Mouse (Mus musculus): ENCODE data around the gene Anks1b.

Gene Anks1b

DNA sequence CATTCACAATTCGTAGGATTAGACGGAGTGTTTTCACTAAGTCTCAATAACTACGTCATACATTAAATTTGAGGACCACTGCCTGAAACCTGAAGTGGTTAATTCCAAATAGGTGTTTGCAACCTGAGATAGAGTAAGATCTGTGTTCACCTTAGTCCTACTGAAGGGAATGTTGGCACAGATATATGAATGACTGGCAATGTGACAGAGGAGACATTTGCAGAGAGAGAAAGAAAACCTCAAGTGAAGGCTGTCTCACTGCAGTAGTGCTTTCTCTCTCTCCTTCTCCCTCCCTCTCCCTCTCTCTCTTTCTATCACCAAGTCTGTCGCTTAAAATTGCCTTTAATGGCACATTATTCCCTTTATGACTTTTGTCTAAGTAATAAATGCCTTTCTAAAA is 101.1 kb downstream of the Anks1b start:
- in situ Hi-C loops (cut with MboI), result no loop called here

DNA sequence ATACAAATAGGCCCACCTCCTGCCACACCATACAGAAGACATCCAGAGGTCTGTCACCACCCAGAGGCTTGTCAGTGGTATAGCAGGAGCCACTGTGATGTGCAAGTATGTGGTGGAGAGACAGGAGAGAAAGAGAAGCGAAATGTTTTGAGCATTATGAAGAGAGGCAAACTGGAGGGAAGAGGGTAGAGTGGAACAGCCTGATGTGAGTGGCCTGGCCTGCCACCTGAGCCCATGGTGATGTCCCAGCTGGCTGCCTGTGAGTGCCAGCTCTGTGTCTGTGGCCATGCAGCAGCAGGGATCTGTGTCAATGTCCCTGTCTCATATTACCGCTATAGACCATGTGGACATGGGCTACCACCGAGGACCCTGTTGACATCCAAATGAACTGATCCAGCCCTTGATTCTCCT is 102.1 kb downstream of the Anks1b start:
- in situ Hi-C loops (cut with MboI), result no loop called here

DNA sequence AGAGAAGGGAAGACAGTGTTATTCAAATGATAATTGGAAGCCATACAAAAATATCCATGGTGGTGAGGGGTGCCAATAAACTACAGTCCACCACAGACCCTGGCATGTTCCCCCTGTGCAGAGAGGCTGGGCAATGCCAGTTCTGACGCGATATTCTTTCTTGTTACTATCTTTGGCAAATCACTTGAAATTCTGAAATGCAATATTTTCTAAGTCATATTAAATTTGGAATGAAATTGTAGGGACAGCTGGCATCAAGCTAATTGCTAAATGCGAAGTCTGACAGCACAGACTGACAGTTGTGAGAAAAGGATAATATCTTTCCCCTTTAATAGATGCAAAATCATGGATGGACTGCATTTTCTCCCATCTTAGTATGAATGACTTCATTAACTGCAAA is 103.3 kb downstream of the Anks1b start:
- in situ Hi-C loops (cut with MboI), result no loop called here

DNA sequence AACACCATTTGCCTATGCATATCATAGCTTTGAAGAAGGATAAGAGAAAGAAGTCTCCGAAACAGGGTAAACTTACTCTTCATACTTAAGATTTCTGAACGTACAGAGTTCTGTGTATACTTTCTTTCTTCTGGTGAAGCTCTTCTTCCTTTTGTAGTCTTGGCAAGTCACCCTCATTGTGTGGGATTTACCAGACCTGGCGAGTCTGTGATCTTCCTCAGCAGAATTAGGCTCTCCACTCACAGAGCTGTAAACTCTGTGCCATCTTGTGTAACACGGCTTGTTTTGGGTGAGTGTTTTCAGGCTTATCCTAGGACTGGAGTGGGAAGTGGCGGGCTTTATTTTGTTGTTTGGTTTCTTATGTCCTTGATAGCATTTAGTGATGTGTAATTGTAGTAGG is 120.9 kb downstream of the Anks1b start:
- in situ Hi-C loops (cut with MboI), result no loop called here

- in situ Hi-C loops (cut with MboI), result no loop called here
These were observed 122.5 kb downstream of the Anks1b start for GRCm38 (mm10) chr10:89995621-89996428.

DNA sequence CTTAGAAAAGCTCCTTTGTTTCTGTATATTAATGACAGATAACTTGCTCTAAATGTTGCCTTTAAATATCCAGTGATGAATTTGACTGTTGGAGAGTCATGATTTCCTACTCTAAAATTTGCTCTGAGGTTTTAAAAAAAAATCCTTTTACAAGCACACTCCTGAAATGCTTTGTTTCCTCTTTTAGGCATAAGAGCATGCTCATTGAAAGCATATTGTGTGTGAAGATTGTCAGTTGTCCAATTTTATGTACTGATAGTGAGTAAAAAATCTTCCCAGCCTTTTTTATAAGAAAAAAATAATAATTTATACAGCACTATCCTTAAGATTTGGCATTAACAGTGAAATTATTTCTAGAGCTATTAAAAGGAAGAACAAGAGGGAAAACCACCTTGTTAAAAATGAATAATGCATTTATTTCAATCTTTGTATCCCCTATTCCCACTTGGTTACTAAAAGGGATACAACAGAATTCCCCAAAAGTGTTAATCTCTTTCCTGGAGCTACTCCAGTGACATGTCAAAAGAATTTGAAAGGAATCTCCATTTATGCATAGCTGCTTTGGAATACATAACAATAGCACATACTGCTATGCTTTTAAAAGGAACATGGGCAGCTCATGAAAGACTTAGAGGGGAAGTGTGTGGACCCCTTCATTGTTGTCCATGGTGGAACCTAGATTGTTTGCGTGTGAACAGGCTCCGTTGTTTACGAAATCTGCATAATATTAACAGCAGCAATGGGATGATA is 130.8 kb downstream of the Anks1b start:
- in situ Hi-C loops (cut with MboI), result no loop called here

DNA sequence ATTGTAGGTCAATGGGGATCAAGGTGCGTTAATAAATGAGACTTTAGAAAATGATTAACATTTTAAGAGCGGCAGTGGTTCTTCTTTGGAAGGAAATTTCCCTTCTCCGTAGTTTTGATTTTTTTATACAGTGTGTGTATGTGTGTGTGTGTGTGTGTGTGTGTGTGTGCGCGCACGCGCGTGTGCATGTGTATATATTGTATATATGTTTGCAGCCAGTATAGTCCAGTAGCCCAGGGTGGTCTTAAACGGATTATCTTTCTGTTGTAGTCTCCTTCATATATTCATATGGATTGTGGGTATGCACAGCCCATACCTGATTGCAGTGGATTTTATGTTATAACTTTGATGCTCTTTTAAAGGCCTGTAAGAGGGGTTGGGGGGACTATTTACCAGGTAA is 131.6 kb downstream of the Anks1b start:
- in situ Hi-C loops (cut with MboI), result no loop called here

DNA sequence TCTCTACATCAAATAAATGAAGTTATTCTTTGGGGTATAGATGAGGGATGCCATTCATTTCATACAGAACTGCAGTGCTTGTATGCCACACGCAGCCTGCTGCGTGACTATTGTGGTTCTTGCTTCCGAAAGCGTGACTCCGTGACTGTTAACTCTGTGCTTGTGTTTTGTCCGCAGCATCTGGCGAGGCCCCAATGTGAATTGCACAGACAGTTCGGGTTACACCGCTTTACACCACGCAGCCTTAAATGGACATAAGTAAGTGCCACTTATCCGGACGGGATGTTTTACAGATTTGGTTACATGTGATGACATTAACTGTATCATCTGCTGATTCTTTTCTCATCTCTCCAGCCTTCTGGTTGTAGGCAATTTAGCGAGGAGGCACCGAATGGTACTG is 159.7 kb downstream of the Anks1b start:
- in situ Hi-C loops (cut with MboI), result no loop called here

- in situ Hi-C loops (cut with MboI), result no loop called here
These were observed 170.0 kb downstream of the Anks1b start for GRCm38 (mm10) chr10:90043287-90043686.

GRCm38 (mm10) chr10:90043773-90044172 is 170.5 kb downstream of the Anks1b start:
- in situ Hi-C loops (cut with MboI), result no loop called here

DNA sequence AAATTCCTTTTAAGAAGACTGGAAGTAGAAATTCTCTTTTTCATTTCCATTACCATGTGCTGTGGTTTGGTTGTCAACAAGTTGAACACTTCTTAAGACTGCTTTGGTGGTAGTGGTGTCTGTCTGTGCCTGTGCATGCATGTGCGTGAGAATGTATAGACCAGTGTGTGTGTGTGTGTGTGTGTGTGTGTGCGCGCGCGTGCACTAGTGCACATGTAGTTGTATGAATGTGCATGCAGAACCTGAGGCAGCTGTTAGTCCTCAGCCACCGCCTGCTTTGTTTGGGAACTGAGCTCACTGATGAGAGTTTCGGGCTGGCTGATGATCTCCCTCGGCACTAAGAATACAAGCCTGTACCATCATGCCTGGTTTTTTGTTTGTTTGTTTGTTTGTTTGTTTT is 170.9 kb downstream of the Anks1b start:
- in situ Hi-C loops (cut with MboI), result no loop called here

- in situ Hi-C loops (cut with MboI), result no loop called here
These were observed 195.3 kb downstream of the Anks1b start for GRCm38 (mm10) chr10:90068651-90069050.

GRCm38 (mm10) chr10:90077930-90078329 is 204.6 kb downstream of the Anks1b start:
- in situ Hi-C loops (cut with MboI), result no loop called here

DNA sequence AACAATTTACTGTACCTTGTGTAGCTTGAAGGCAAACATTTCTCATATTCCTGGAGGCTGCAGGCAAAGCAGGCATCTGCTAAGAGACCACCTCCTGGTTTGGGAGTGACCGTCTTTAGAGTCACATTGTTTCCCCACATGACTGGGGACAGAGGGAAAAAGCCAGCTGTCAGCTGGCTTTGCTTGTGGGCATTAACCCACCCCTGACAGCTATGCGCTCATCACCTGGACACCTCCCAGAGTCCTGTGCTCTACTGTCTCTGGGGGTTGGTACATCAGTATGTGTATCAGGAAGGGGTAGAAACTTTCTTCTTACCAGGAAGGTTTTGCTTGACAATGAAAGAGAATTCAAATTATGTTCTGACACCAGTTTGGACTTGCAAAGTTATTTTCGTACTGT is 207.8 kb downstream of the Anks1b start:
- in situ Hi-C loops (cut with MboI), result no loop called here

GRCm38 (mm10) chr10:90081630-90082029 is 208.3 kb downstream of the Anks1b start:
- in situ Hi-C loops (cut with MboI), result no loop called here

GRCm38 (mm10) chr10:90093877-90094276 is 220.6 kb downstream of the Anks1b start:
- in situ Hi-C loops (cut with MboI), result no loop called here

DNA sequence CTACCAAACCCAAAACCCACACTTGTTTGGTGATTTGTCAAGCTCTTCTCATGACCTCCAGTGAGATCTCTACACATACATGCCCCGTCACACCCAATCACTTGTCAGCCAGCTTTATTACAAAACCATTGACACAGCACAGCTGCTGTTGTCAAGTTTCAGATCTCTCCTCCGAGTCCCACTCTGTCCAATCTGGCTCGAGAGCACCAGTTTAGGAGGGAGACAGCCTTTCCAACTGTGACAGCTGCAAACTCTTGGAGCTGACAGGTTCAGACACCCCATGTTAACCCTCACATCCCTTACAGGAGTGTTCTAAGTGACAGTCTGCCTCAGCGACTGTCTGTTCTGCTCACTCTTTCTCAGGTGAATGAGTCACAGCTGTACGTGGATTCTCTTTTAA is 239.4 kb downstream of the Anks1b start:
- in situ Hi-C loops (cut with MboI), result no loop called here

- in situ Hi-C loops (cut with MboI), result no loop called here
These were observed 243.6 kb downstream of the Anks1b start for GRCm38 (mm10) chr10:90116867-90117266.

DNA sequence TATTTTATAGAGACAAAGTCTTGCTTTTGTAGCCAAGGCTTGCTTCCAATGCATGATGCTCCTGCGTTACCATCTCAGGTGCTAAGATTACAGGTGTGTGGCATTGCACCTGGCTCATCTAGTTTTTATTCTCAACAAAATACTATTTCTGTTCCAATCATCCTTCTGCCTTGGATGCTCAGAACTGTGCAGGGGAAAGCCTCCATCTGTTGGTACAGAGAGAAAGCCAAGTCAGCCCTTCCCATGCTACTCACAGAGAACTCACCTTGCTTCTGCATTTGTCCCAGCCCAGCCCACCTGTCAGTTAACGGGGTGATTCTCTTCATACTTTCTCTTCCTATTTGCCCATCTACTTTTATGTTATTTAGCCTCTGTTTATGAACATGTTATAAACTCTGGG is 244.5 kb downstream of the Anks1b start:
- in situ Hi-C loops (cut with MboI), result no loop called here

DNA sequence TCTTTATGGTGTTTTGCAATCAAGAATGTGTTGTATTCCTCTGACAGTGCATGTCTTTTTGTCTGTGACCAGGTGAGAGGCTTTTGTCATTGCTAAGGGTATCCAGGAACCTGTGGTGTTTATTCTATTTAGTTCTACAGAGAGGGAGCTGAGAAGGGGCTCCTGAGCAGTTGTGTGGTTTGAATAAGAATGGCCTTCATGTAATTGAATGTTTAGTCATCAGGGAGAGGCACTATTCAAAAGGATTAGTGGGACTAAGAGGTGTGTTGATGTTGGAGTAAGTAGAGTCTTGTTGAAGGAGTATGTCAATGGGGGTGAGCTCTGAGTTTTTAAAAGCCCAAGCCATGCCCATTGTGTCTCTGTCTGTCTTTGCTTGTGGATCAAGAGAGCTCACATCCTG is 264.2 kb downstream of the Anks1b start:
- in situ Hi-C loops (cut with MboI), result no loop called here

DNA sequence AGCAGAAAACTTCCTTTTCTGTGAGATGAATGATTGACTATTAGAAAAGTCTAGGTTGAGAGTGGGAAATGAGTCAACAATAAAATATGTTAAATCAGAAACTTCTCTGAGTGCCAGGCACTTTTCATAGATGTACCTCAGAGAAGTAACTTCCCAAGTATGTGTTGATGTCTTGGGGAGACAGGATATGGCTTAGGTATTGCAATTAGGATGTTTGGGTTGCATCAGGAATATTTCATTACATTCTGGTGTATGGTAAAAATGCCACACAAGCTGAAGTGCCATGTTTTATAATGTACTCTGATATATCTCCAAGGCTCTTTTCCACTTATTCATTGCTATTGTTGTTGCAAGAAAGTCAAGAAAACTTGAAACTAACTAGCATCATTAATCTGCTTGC is 267.6 kb downstream of the Anks1b start:
- in situ Hi-C loops (cut with MboI), result no loop called here

DNA sequence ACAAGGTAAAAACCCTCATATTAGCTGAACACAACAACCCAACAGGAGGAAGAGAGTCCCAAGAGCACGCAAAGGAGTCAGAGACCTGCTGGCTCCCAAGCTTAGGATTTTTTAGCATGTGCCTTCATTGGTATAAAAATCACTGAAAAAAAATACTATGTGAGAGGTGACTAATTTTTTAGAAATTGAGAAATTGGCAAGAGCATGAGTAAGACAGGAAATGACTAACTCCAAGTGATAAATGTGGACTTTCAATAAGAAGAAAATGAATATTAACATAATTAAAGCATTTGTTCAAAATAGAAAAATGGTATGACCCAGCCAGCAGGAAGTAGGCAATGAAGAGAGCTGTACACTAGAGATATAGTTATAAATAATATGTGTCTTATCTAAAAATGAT is 271.1 kb downstream of the Anks1b start:
- in situ Hi-C loops (cut with MboI), result no loop called here

GRCm38 (mm10) chr10:90151510-90151909 is 278.2 kb downstream of the Anks1b start:
- in situ Hi-C loops (cut with MboI), result no loop called here

Measured in mature B cell (primary cell).